Mouse (Mus musculus): ENCODE data around the gene Isl1.

The Isl1 gene

DNA sequence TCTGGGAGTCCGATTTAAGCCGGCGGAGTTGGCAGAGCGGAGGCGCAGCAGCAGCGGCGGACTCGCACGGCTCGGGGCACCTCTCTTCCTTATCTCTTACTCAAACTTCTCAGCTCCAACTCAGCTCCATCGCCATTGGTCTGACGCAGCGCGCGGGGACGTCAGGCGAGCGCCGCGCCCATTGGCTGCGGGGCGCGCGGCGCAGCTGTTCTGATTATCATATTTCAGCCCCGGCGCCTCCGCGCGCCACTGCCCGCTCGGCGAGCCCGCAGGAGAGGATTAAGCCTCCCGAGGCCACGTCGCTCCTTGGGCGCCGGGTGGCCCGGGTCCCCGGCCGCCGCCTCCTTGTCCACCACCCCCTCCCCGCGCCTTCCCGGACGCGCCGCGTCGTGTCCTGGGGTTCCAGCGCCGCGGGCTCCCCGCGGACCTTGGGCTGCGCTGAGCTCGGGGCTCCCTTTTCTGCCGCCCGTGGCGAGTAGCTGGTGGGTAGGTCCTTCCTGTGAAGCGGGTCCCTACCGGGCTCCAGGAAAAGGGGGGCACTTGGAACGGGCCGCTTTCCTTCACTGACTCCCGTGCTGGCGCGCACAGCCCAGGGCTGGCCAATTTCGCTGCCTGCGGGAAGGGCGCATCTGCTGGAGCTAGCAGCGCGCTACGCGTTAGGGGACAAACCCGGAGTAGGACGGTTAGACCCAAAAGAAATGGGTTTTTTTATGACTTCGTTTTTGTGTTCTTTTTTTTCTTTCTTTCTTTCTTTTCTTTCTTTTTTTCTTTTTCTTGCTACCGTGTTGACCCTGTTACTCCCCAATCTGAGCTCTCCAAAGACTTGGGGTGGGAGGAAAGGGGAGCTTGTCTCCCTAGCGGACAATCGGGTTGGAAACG, at the start of gene Isl1:
Gene Isl1, minus strand, starts transcription at position 106 of the 879 bp plus-strand sequence.
- peak; percentile 69; the same call in 1 of the 2 replicates for ATAC-seq (ENCODE audit: low TSS enrichment)

DNA sequence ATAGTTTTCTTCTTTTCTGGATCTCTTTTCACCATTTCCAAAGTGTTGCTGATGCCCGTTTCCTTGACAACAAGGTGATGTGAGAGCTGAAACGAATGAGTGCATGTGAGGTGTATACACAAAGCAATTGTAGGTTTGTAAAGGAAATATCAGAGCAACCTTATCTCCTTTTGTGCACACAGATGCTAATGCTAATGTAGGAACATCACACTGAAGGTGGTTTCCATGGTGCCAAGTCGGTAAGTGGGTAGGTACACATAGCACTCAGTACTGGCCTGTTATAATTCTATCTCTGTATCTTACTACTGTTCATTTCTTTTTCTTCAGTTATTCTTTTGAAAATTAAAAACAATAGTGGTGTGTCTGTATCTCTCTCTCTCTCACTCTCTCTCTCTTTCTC, 26.3 kb upstream of the Isl1 start:
- ATAC-seq (ENCODE audit: low TSS enrichment), result no peak

DNA sequence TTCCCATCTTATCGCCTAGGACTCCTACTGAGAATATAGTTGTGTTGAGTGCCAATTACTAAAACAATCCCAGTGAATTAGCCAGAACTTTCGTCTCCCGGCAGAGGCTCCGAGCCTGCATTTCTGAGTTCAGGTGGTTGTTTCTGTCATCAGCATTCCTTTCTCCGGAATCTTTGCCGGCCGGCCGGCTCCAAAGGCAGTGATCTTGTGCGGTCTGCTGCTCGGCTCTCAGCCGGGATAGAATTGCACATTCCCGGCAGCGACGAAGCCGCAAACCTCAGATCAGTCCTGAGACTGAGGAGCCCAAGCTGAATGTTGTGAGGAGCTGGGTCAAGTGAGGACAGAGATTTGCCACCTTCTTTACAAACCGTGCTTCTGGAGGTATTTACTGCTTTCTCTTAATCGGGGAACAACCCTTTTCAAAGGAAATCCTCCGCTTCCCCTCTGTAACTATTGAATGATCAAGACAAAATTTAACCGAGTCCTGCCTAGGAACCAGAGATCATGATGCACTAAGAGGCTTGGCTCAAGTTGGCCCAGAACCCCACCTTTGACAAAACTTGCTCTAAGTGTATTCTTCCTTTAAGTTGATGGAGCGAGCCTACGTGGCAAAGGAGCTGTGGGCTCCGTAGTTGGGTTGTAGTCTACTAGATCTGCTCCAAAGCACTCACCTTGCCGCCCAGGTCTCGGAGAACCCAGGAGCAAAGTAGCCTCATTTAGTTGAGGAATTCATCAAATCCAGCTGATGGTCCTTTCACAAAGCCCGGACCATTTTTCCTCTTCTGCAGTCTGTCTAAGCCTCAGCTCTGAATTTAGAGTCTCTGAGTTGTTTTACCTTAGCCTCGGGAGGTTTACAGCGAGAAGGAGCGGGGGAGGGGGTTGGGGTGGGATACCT, 4.4 kb upstream of the Isl1 start:
- ATAC-seq (ENCODE audit: low TSS enrichment), result no peak

DNA sequence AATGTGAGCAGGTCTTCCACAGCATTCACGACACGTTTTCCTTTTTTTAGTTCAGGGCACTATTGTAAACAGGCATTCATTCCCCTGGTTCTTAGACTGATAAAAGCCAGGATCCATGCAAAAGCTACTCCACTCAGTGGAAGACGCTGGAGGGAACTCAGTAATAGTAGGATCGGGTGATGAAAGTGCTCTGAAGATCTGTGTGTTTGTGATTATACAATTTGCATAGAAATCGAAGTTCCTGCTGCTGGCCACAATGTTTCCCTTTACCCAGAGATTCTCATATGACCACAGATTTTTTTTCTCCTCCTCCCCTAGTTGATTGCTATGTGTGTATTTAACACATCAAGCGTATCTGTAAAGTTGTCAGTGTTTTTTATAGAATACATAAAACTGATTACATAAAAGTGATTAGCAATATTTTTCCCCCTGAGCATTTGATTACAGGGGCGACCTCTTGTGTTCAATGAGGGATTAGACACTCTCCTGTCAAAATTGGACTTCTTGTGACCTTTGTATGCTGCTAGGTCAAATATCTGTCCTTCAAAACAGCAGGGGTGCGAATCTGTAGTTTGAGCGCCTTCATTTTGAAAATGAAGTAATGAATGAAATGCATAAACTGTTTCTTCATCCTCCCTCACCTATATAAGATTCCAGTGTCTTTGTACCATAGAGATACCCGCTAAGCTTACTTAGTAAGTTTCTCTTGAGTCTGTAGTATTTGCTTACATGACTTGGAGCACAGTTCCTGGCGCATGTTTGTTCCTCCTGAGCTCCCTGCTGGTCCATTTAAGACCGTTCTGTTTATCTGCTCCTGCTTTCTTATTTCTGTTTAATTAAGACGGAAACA, 2.6 kb upstream of the Isl1 start:
- no peak for ATAC-seq (ENCODE audit: low TSS enrichment)

DNA sequence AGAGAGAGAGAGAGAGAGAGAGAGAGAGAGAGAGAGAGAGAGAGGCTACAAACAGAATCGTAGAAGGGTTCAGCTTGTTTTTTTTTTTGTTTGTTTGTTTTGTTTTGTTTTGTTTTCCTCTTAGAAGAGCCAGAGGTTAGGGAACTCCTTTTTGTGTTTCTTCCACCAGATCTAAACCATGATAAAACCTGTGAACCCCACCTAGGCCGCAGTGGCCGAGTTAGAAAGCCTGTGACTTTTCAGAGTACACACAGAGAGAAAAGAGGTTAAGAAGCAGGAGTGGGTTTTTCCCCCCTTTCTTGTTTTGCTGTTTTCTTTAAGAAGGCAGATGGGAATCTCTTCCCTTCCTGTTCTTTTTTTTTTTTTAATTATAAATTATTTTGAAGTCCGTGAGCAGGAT, 1.5 kb upstream of the Isl1 start:
- no peak for ATAC-seq (ENCODE audit: low TSS enrichment)

DNA sequence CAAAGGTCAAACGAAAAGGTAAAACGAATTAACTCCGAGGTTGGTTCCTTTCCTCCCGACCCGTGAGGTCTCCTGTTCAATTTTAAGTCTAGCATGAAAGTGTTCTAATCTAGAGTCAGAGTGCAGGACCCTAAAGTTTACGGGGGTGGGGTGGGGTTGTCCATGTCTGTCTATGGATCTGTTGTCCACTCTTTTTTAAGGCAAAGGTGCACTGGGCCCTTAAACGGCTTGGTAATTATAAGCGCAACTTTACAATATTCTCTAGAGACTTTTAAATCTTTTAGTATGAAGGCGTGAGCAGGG, 925 bp upstream of the Isl1 start:
- ATAC-seq (ENCODE audit: low TSS enrichment), result no peak

DNA sequence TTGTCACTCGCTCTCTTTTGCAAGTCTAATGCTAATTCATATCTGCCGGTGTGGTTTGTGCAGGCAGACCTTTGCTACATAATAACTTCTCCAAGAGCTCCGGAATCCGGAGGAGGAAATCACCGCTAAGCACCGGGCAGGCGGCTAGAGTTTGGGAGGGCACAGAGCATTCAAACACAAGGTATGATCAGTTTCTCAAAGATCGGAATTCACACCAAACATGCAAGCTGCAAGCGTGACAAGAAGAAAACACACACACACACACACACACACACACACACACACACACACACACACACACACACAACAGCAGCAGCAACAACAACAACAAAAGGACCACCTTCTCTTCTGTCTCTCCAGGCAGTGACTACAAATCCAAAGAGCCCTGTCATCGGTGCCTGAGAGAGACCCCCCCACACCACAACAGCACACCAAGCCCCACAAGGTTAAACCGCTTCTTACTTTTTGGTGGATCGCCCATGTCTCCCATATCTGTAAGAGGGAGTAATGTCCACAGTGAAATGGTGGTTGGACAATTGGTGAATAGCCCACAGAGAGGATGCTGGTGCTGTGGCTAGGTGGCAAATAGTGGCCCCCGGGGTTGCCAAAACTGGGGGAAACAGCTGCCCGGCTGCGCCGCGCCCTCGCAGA, 431 bp downstream of the Isl1 start:
- ATAC-seq (ENCODE audit: low TSS enrichment), result no peak

DNA sequence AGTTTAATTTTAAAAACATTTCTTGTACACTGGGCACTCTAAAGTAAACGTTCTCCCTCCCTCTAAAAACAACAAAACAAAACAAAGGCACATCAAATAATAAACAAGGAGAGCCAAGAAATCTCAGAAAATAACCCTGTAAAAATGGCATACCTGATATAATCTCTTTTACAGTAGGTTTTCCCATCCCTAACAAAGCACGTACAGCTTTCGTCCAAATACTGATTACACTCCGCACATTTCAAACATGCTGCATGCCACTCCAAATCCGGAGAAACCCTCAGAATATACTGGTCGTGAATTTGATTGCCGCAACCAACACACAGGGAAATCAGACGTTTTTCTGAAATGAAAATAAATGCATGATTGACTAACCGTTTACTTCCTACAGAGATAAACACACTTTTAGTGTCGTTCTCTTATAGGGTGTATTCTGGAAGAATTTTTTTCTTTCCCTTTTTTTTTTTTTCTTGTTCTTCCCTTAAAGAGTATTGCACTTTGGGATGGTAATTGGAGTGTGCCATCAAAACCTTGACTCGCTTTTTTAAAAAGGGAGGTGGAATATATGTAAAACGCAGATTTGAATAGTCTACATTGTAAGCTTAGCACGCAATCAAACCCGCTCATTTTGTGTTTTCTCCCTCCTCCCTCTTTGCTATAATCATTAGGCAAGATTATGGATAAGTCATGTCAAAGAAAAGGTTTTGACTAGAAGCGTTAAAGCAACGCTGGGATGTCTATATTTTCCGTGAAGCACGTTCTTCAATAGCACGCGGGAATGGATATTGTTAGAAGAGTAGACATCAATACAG, 1.2 kb downstream of the Isl1 start:
- no peak for ATAC-seq (ENCODE audit: low TSS enrichment)

DNA sequence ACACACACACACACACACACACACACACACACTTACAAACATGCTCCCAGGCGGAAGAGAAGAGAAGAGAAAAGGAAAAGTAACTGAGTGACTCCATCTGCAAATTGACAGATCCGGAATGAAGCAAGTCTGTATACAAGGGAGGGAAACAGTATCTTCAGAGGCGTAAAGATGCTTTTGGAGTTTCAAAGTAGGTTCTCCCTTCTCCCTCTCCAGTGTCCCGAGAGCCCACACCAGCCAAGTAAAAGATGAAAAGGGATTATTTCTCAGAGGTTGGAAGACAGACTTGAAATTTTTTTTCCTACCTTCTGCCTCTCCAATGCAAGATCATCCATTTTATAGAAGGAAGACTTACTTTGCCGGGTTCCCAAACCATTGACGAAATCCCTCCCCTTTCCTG, 2.9 kb downstream of the Isl1 start:
- no peak for ATAC-seq (ENCODE audit: low TSS enrichment)

DNA sequence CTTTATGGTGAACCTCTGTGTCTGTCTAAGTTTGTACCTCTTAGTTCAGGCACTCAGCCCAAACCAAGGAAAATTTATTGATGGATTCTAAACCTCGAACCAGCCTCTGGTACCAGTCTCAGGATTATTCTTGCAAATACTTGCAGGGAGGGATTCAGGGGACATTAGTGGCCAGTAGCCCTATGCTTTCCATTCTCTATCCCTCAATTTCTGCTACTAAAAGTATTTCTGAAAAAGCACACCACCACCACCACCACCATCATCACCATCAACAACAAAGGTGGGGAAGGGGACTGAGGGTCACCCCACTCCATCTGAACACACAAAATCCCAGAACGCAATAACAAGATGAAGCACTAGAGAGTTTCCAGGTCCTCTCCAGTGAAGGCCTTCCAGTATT, 3.8 kb downstream of the Isl1 start:
- no peak for ATAC-seq (ENCODE audit: low TSS enrichment)

DNA sequence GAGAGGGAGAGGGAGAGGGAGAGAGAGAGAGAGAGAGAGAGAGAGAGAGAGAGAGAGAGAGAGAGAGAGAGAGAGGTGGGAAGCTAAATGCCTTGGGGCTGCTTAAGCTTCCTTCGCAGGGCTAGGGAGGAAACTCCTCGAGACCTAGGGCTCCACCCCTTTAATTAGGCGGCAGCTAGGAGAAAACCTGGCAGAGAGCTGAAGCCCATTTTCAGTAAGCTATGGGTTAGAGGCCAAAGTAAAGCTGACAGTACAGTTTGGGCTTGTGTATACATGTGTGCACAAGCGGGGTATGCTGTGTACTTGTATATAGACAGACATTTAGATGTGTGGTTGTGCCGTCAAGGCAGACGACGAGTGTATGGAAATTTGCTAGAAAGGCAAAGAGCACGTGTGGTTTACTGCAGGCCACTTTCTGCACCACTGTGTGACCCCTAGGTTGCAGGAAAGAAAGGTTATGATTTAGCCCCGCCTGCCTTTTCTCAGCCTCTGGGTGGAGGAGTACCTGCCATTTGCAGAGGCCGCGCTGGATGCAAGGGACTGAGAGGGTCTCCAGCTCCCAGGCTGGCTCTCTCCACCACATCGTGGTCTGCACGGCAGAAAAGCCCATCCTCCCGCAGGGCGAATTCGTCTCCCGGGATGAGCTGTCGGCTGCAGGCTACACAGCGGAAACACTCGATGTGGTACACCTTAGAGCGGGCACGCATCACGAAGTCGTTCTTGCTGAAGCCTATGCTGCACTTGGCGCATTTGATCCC, 4.6 kb downstream of the Isl1 start:
- no peak for ATAC-seq (ENCODE audit: low TSS enrichment)

DNA sequence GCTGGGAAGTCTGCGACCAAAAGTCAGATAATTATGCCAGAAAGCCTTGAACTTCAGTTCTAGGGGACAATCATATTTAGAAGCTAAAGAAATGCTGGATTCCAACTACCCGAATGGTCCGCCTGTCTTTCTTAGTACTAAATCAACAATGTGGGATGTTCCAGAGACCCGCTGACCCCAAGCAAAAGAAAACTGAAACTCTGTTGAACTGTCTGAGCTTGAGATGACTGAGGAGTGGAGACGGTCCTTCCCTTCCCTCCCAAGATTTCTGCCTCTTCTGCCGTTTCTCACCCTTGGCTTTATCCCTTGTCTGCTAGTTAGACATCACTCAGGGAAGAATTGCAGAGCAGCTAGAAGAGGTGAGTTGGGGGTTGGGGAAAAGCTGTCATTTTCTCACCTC, 5.7 kb downstream of the Isl1 start:
- no peak for ATAC-seq (ENCODE audit: low TSS enrichment)

DNA sequence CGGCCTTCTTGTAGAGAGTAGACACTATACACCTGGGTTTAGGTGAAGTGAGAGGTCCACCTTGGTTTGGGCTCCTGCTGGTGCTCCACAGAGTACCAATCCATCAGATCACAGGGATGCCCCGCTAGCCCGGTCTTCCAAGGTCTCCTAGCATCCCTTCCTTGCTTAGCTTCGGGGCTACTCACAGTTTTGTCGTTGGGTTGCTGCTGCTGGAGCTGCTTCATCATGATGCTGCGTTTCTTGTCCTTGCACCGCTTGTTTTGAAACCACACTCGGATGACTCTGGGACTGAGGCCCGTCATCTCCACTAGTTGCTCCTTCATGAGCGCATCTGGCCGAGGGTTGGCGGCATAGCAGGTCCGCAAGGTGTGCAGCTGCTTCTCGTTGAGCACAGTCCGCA, 6.6 kb downstream of the Isl1 start:
- no peak for ATAC-seq (ENCODE audit: low TSS enrichment)

DNA sequence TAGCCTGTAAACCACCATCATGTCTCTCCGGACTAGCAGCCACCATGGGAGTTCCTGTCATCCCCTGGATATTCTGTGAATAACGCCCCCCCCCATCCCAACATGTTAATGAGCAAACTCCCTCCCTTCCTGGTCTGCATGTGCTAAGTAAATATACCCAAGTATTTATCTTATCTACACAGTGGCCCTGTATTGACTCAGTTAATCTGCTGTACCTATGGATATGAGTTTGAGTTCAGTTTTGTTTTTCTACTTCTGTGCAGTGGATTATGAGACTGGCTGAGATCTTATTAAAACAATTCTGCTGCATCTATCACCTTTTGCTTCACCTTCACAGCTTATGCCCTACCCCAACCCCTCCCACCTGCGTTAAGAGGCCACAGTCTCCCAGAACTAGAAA, 7.8 kb downstream of the Isl1 start:
- no peak for ATAC-seq (ENCODE audit: low TSS enrichment)

DNA sequence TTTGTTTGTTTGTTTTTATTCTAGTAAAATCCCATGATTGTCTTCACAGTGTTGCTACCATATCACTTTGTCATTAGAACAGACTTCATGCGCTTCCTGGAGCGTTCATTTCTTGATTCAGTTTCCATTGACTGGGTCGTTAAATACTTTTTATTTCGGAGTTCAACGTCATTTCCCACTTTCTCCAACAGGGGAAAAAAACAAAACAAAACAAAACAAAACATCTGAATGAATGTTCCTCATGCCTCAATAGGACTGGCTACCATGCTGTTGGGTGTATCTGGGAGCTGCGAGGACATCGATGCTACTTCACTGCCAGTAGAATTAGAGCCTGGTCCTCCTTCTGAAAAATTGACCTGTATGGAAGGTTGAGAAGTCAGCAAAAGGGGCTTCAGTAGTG, 10.2 kb downstream of the Isl1 start:
- no peak for ATAC-seq (ENCODE audit: low TSS enrichment)

DNA sequence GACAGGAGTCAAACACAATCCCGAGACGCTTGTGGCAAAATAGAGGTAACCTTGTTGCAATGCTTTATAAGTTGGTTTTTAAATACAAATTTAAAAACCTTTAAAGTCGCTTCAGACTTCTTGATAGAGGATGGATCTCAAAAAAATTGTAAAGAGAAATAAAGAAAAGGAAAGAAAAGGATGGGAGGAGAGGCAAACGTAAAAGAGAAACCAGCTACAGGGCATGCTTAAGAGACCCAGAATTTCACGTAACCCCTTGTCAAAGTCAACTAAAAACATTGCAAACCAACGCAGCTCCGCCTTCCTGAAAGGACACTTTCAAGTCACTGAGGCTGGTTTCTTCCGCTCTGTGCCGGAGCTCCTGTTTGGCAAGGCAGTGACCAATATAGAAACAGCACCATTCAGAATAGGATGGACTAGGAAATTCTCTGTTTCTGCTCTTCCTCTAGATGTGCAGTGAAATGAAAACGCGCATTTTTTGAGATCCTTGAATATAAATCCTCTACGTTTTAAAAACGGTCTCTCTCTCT, 10.8 kb downstream of the Isl1 start:
- ATAC-seq (ENCODE audit: low TSS enrichment), result no peak

DNA sequence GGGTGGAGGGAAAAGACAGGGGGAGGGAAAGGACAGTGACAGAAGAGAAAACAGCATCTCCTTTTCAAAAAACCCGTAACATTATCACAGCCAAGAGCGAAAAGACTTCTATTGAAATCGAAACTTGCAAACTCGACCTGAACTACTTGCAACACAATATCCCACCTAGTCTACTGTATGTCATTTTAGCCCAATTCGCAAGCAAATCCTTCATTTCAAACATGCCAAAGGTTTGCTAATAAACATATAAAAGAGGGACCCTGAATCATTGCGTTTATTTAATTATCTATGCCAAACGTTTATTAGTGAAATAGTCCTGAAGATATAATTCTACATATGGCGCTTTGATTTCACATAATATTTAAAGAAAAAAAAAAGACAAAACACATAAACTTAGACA, 11.5 kb downstream of the Isl1 start:
- ATAC-seq (ENCODE audit: low TSS enrichment), result no peak

DNA sequence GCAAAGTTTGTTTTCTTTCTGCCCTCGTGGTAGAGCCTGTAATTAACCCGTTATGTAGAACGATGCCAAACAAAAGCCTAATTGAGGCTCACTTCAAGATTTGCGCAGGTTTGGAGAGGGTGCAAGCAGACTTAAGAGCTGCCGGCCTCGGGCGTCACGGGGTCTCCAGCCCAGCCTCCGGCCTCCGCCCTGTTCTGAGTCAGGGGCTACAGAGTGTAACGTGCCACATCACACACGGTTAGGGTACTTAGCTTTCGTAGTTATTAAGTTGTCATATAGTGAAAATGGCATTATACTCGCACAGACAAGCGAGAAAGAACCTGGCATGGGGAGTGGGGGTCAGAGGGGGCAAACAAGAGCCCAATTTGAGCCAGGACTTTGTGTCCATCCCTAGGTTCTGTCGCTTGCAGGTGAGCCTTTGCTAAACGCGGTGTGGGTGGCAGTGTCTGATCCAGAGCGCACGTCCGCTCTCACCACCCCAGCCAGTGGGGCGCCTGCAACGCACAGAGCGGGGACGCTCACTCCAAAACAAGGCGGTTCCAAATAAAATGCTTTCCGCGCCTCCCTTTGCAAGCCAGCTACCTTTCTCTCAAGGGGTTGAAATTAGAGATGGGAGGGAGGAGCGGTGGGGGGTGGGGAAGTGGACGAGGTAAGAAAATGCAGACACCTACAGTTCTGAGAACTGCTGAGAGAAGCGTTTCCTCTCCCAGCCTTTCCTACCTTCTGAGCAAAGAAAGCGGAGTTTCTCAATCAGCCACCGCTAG, 12.3 kb downstream of the Isl1 start:
- no peak for ATAC-seq (ENCODE audit: low TSS enrichment)

DNA sequence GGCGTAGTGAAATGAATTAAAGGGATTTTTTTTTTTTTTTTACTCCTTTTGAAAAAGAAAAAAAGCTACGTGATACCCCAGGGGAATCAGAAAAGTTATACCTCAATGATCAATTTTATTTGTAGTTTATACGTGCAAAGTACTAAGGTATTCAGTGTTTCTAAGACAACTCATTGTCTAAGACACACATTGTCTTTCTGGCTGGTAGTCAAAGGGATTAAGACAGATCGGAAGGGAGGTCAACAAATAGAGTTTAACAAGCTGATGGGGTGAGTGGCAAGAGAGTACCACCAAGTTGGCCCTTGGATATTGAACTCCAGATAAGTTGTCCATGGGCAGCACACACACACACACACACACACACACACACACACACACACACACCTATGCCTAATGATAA, 14.1 kb downstream of the Isl1 start:
- ATAC-seq (ENCODE audit: low TSS enrichment), result no peak
